Mouse (Mus musculus): ENCODE measurements around the gene AI837181. TPM values are rescaled to one million over a fixed set of nuclear protein-coding genes. Genes with fewer than 3 reads are reported as not detected.

The AI837181 gene
- polyA plus RNA-seq, 1 experiment from 2014 or later: 58.6 TPM

DNA sequence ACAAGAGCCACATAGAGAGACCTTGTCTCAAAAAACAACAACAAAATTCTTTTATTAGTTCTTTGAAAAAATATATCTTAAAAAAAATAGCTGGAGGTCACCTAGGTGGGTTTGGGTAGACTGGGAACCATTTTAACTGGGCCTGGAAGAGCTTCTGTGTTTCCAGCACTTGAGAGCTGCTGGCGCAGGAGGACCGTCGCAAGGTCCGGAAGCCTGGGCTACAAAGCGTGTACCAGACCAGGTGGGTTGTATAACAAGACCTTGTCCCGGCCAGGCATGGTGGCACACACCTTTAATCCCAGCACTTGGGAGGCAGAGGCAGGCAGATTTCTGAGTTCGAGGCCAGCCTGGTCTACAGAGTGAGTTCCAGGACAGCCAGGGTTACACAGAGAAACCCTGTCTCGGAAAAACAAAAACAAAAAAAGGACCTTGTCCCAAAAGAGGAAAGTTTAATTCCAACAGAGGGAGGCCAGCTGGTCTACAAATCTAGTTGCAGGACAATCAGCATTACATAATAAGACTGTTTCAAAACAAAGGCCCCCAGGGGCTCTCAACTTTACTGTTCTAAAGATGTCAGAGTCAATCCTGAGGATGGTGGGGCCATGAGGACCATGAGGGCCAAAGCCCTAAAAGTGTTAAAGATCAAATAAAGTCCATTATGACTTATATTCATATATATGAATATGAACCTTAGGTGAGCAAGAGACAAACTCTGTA is 6.0 kb upstream of the AI837181 start:
- H3K9ac ChIP-seq: no peak overlapping the region
- WGBS: 93% methylated on average over 8 of the region's 8 CpGs
- no peak for ATAC-seq (ENCODE audit: borderline replicate concordance, extremely low read depth, low FRiP score, low TSS enrichment)

DNA sequence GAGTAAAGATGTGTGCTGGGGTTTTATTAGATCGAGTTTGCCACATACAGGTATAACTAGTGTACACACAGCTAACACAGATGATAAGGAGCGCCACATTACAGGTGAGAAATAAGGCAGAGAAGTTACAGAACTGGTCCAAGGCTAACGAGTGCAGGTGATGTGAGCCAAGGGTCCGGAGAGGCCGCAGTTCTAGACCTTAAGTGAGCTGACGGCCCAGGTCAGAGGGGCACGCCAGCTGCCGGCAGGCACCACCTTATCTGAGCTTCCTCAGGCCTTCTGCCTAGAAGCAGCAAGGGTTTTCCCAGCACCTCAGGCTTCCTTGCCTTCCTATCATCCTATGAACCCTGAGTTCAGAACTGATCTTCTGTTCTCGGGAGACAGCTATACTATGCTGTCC is 5.3 kb upstream of the AI837181 start:
- no peak overlapping the region for H3K4me3 ChIP-seq
- no peak for ATAC-seq (ENCODE audit: borderline replicate concordance, extremely low read depth, low FRiP score, low TSS enrichment)
- no peak overlapping the region for H3K4me2 ChIP-seq
- peaks cover 37% of the 10 kb centered on the region for H3K36me3 ChIP-seq
- no peak overlapping the region for H3K27ac ChIP-seq
- H3K4me1 ChIP-seq: peaks cover 13% of the 10 kb centered on the region
- no peaks in the 10 kb centered on the region for H3K27me3 ChIP-seq
- 83% methylated on average over 9 of the region's 9 CpGs for WGBS
- H3K9ac ChIP-seq: no peak overlapping the region
- no peaks in the 10 kb centered on the region for H3K9me3 ChIP-seq

More for the DNA sequence above, 6.0 kb upstream of the AI837181 start:
- Histone ChIP-seq H3K27ac (no peak overlapping the region), H3K9me3 (no peaks in the 10 kb centered on the region), H3K27me3 (no peaks in the 10 kb centered on the region), H3K4me3 (no peak overlapping the region), H3K4me1 (peaks cover 12% of the 10 kb centered on the region), H3K4me2 (no peak overlapping the region), H3K36me3 (peaks cover 37% of the 10 kb centered on the region)

DNA sequence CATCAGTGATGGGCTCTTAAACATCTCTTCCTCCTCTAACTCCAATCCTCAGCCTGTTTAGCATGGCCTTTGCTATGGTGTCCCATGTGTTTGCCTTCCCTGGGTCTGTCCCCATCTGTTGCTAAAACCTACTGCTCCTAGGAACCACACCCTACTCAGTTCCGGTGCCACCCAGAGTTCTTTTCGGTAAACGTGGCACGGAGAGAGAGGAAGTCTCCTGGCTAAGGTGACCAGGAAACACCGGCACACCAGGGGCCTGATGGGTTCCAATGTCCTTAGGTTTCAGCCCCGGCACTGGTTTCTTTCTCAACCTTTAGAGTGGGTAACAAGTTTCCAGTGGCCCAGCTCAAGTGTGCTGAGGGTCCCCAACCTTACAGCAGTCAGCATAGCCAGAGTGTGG is 4.4 kb upstream of the AI837181 start:
- Histone ChIP-seq H3K27me3 (no peaks in the 10 kb centered on the region), H3K4me3 (no peak overlapping the region), H3K4me1 (peaks cover 13% of the 10 kb centered on the region), H3K9ac (no peak overlapping the region), H3K9me3 (no peaks in the 10 kb centered on the region), H3K36me3 (peaks cover 37% of the 10 kb centered on the region), H3K27ac (no peak overlapping the region), H3K4me2 (no peak overlapping the region)
- ATAC-seq (ENCODE audit: borderline replicate concordance, extremely low read depth, low FRiP score, low TSS enrichment): no peak
- 89% methylated on average over 6 of the region's 6 CpGs for WGBS

DNA sequence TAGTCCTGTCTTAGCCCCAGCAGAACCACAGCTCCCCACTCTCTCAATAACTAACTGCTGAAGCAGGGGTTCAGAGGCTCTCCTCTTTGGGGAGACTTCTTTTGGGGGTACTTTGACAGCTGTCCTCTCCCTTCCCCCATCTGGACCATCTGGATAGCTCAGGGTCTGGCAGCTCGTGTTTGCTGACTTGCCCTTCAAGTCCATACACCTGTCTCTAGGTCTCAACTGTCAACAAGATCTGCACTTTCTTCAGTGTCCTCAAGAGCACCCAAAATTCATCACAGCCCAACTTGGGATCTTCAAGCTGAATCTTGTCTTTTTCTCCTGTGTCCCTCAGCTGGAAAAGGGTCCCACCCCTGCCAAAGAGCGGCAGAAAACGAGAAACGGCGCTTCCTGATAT is 3.2 kb upstream of the AI837181 start:
- Histone ChIP-seq H3K27ac (no peak overlapping the region), H3K4me1 (peaks cover 24% of the 10 kb centered on the region), H3K36me3 (peaks cover 45% of the 10 kb centered on the region), H3K9me3 (no peaks in the 10 kb centered on the region), H3K27me3 (no peaks in the 10 kb centered on the region), H3K4me3 (no peak overlapping the region), H3K4me2 (no peak overlapping the region), H3K9ac (no peak overlapping the region)
- 86% methylated on average over 5 of the region's 5 CpGs for WGBS
- no peak for ATAC-seq (ENCODE audit: borderline replicate concordance, extremely low read depth, low FRiP score, low TSS enrichment)

DNA sequence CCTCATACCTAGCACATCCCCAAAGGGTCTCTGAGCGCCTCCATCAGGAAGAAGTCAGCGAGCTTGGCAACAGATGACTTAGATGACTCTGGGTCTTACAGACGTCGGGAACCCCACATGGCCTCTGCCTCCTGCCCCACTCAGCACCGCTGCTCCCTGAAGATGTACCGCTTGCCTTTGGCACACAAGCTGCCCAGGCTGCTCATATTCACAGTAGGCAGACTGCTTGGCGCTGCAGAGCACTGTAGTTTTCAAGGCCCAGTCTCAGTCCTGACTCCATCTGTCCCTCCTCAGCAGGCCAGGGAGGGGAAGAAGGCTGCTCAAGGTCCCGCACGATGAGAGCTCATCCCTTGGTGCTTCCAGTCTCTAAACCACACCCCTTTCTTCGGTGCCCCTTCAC is 2.7 kb upstream of the AI837181 start:
- Histone ChIP-seq H3K4me2 (no peak overlapping the region), H3K9ac (no peak overlapping the region), H3K36me3 (peaks cover 50% of the 10 kb centered on the region), H3K4me1 (peaks cover 29% of the 10 kb centered on the region), H3K4me3 (no peak overlapping the region), H3K9me3 (no peaks in the 10 kb centered on the region), H3K27me3 (no peaks in the 10 kb centered on the region), H3K27ac (no peak overlapping the region)
- 85% methylated on average over 10 of the region's 10 CpGs for WGBS
- no peak for ATAC-seq (ENCODE audit: borderline replicate concordance, extremely low read depth, low FRiP score, low TSS enrichment)

DNA sequence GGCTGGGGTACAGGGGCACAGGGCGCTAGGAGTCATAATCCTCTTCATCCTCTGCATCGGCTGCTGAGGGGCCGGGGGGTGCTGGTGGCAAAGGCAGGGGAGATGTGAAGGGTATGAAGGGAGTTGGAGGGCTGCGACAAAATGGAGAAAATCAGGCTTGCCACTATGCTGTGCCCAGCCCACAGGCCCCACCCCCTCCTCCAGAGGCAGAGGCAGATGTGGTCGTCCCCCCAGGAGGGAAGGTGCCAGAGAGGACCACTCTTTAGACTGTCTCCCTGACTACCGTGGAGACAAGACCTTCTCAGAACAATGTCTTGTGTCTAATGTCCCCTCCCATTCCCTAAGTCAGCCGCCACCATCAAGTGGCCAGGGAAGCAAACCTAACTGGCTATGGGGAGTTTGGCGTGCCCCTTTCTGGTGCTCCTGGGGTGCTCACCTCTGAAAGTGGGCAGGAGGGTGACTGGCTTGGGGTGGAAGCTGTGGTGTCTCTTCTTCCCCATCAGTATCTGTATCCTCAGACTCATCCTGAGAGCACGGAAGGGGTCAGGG is 2.0 kb upstream of the AI837181 start:
- Histone ChIP-seq H3K9ac (peak overlapping the region; percentile 76; the same call in 1 of the 2 replicates), H3K4me1 (peaks cover 31% of the 10 kb centered on the region), H3K4me2 (peak overlapping the region; percentile 85), H3K9me3 (no peaks in the 10 kb centered on the region), H3K27me3 (no peaks in the 10 kb centered on the region), H3K27ac (peak overlapping the region; percentile 95; the same call in 1 of the 2 replicates), H3K36me3 (peaks cover 51% of the 10 kb centered on the region), H3K4me3 (peak overlapping the region; percentile 79)
- ATAC-seq (ENCODE audit: borderline replicate concordance, extremely low read depth, low FRiP score, low TSS enrichment): no peak
- WGBS: 75% methylated on average over 9 of the region's 9 CpGs

DNA sequence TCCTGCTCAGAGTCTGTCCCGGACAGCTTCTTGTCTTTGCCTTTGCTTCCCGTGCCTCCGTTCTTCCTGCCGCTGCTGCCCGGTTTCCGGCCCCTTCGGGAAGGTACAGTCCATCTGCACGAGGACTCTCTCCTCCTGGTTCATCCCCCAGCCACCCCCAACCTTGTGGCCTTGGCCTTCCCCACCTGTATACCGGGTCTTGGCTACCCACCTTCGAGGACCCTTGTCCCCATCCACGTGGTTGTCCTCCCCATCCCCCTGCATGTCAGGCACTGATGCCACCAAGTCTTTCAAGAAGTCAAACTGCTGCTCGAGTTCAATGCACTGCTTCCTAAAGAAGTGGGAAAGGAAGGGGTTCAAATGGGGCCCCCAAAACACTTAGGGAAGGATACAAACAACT is 1.4 kb upstream of the AI837181 start:
- H3K4me1 ChIP-seq: peaks cover 31% of the 10 kb centered on the region
- peak overlapping the region; percentile 79 for H3K4me3 ChIP-seq
- no peak for ATAC-seq (ENCODE audit: borderline replicate concordance, extremely low read depth, low FRiP score, low TSS enrichment)
- H3K9me3 ChIP-seq: no peaks in the 10 kb centered on the region
- H3K36me3 ChIP-seq: peaks cover 51% of the 10 kb centered on the region
- peak overlapping the region; percentile 85 for H3K4me2 ChIP-seq
- H3K27ac ChIP-seq: peak overlapping the region; percentile 95
- WGBS: 43% methylated on average over 12 of the region's 12 CpGs
- H3K27me3 ChIP-seq: no peaks in the 10 kb centered on the region
- H3K9ac ChIP-seq: peak overlapping the region; percentile 76

DNA sequence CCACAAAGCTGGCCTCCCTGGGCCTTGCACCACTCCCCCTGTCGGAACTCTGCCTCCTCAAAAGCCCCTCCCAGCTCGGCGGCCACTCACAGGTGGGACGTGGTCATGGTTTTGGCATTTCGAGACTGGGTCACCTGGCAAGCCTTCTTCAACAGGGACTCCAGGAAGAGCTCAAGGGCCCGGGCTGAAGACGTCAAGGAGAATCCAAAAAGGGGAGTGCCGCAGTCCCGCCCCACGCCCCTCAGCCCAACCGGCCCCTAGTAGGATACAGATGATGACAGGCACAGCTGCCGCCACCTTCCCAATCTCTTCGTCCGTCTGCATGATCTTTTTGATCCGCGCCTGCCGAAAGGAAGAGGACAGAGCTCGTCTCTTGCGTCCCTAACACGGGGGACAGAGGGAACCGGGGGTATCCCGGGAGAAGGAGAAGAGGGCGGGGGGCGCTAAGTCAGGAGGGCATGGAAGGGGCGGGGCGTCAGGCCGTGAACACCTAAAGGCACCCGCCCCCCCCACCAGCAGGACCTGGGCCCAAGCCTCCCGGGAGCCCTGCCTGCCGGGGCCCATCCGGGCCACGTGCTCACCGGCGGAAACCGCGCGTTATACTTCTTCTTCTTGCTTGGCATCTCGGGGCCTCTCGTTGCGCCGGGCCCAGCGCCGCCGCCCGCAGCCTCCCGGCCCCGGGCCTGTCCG is 707 bp upstream of the AI837181 start:
- peak overlapping the region; percentile 95 for H3K27ac ChIP-seq
- no peaks in the 10 kb centered on the region for H3K9me3 ChIP-seq
- peaks cover 51% of the 10 kb centered on the region for H3K36me3 ChIP-seq
- WGBS: under 1% methylated on average over 38 of the region's 48 CpGs
- peak; percentile 64 for ATAC-seq (ENCODE audit: borderline replicate concordance, extremely low read depth, low FRiP score, low TSS enrichment)
- peaks cover 31% of the 10 kb centered on the region for H3K4me1 ChIP-seq
- peak overlapping the region; percentile 85 for H3K4me2 ChIP-seq
- peak overlapping the region; percentile 76 for H3K9ac ChIP-seq
- peak overlapping the region; percentile 79 for H3K4me3 ChIP-seq
- no peaks in the 10 kb centered on the region for H3K27me3 ChIP-seq

DNA sequence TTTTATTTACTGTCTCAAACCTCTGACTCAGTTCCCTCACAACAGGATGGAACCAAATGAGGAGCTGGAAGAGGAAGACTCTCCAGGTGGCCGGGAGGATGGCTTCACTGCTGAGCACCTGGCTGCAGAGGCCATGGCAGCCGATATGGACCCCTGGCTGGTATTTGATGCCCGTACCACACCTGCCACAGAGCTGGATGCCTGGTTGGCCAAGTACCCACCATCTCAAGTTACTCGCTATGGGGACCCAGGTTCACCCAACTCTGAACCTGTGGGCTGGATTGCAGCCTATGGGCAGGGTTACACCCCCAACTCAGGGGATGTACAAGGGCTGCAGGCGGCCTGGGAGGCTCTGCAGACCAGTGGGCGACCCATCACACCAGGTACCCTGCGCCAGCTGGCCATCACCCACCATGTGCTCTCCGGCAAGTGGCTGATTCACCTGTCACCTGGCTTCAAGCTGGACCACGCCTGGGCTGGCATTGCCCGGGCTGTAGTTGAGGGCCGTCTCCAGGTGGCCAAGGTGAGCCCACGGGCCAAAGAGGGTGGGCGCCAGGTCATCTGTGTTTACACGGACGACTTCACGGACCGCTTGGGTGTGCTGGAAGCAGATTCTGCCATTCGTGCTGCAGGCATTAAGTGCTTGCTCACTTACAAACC is 1.1 kb downstream of the AI837181 start:
- peaks cover 31% of the 10 kb centered on the region for H3K4me1 ChIP-seq
- no peak for ATAC-seq (ENCODE audit: borderline replicate concordance, extremely low read depth, low FRiP score, low TSS enrichment)
- WGBS: 82% methylated on average over 18 of the region's 18 CpGs
- H3K4me2 ChIP-seq: peak overlapping the region; percentile 70
- H3K36me3 ChIP-seq: peaks cover 34% of the 10 kb centered on the region
- peak overlapping the region; percentile 79 for H3K4me3 ChIP-seq
- H3K27me3 ChIP-seq: no peaks in the 10 kb centered on the region
- peak overlapping the region; percentile 94 for H3K9ac ChIP-seq
- H3K27ac ChIP-seq: peak overlapping the region; percentile 77; the same call in 1 of the 2 replicates
- no peaks in the 10 kb centered on the region for H3K9me3 ChIP-seq

DNA sequence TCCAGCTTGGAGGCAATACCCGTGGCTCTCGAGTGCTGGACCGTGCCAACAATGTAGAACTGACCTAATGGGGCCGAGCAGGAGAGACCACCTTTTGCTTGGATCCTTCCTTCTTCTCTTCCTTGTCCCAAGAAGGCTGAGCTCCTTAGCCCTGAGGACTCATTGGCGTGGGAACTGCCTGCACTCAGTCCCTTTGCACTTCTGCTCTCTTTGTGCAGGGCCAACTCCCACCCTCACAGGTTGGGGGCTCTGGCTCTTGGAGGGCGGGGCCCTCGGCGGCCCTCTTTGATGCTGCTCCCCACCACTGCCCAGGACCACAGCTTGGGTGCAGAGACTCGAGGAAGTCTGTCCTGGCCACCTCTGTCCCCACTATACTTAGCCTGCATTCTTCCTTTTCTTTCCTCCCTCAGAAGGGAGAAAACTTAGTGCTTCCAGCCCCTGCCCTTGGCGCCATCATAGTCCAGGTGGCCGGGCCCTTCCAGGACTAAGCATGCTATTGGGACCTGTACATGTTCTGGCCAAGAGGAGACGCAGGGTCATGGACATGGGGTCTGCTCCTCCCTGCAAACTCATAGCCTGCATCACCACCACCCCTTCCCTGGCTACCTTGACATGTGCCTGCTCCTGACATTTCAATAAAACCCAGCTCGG is 1.8 kb downstream of the AI837181 start:
- Histone ChIP-seq H3K9ac (no peak overlapping the region), H3K27ac (no peak overlapping the region), H3K4me3 (peak overlapping the region; percentile 79; the same call in 1 of the 2 replicates), H3K4me1 (peaks cover 31% of the 10 kb centered on the region), H3K9me3 (no peaks in the 10 kb centered on the region), H3K4me2 (peak overlapping the region; percentile 70; the same call in 1 of the 2 replicates), H3K36me3 (peaks cover 27% of the 10 kb centered on the region), H3K27me3 (no peaks in the 10 kb centered on the region)
- no peak for ATAC-seq (ENCODE audit: borderline replicate concordance, extremely low read depth, low FRiP score, low TSS enrichment)
- 86% methylated on average over 13 of the region's 13 CpGs for WGBS

DNA sequence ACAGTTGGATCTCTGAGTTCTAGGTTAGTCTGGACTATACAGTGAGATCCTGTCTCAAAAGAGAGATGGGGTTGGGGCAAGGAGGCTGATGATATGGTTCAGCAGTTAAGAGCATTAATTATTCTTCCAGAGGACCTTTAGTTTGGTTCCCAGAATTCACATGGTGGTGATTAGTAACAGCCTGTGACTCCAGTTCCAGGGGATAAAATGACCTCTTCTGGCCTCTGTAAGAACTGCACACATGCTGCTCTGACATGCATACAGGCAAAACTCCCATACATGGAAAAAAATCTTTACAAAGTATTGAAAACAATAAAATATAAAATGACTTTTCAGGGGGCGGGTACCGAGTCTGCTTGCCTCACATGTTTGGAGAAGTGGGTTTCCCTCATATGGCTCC is 3.1 kb downstream of the AI837181 start:
- Histone ChIP-seq H3K9ac (no peak overlapping the region), H3K9me3 (no peaks in the 10 kb centered on the region), H3K4me2 (no peak overlapping the region), H3K4me3 (no peak overlapping the region), H3K4me1 (peaks cover 34% of the 10 kb centered on the region), H3K36me3 (peaks cover 15% of the 10 kb centered on the region), H3K27ac (no peak overlapping the region), H3K27me3 (no peaks in the 10 kb centered on the region)
- WGBS: 86% methylated on average over 2 of the region's 2 CpGs
- ATAC-seq (ENCODE audit: borderline replicate concordance, extremely low read depth, low FRiP score, low TSS enrichment): no peak

Measured in lung, embryonic 15.5 days (tissue).